Mouse (Mus musculus): ENCODE measurements at regions not wholly inside any gene's neighbourhood (a gene's known extent, or its start where the extent isn't known, plus 50 kb on each side); places are given as distances from the start of the nearest gene placed in this dataset.

- no peak for DNase-seq (ENCODE audit: low spot score)
These were observed 190.2 kb upstream of the Krr1 start for GRCm38 (mm10) chr10:111782195-111782810.

GRCm38 (mm10) chr10:111783496-111783895, 189.0 kb upstream of the Krr1 start:
- no peak for DNase-seq (ENCODE audit: low spot score)

- no peak for DNase-seq (ENCODE audit: low spot score)
These were observed 188.2 kb upstream of the Krr1 start for GRCm38 (mm10) chr10:111784065-111784853.

- no peak for DNase-seq (ENCODE audit: low spot score)
These were observed 185.3 kb upstream of the Krr1 start for GRCm38 (mm10) chr10:111787175-111787574.

GRCm38 (mm10) chr10:111789264-111789663, 183.2 kb upstream of the Krr1 start:
- no peak for DNase-seq (ENCODE audit: low spot score)

GRCm38 (mm10) chr10:111790911-111791310, 181.6 kb upstream of the Krr1 start:
- no peak for DNase-seq (ENCODE audit: low spot score)

- no peak for DNase-seq (ENCODE audit: low spot score)
These were observed 177.4 kb upstream of the Krr1 start for GRCm38 (mm10) chr10:111795056-111795455.

GRCm38 (mm10) chr10:111795756-111796155, 176.7 kb upstream of the Krr1 start:
- DNase-seq (ENCODE audit: low spot score): no peak

- no peak for DNase-seq (ENCODE audit: low spot score)
These were observed 173.6 kb upstream of the Krr1 start for GRCm38 (mm10) chr10:111798851-111799281.

- DNase-seq (ENCODE audit: low spot score): no peak
These were observed 172.4 kb upstream of the Krr1 start for GRCm38 (mm10) chr10:111799850-111800589.

GRCm38 (mm10) chr10:111800590-111800935, 171.9 kb upstream of the Krr1 start:
- DNase-seq (ENCODE audit: low spot score): no peak

GRCm38 (mm10) chr10:111801021-111801793, 171.3 kb upstream of the Krr1 start:
- no peak for DNase-seq (ENCODE audit: low spot score)

- DNase-seq (ENCODE audit: low spot score): no peak
These were observed 170.6 kb upstream of the Krr1 start for GRCm38 (mm10) chr10:111801794-111802359.

GRCm38 (mm10) chr10:111806333-111806732, 166.1 kb upstream of the Krr1 start:
- DNase-seq (ENCODE audit: low spot score): no peak

GRCm38 (mm10) chr10:111806916-111807315, 165.5 kb upstream of the Krr1 start:
- peak; percentile 31 for DNase-seq (ENCODE audit: low spot score)

- peak; percentile 36 for DNase-seq (ENCODE audit: low spot score)
These were observed 158.7 kb upstream of the Krr1 start for GRCm38 (mm10) chr10:111813736-111814135.

- no peak for DNase-seq (ENCODE audit: low spot score)
These were observed 157.8 kb upstream of the Krr1 start for GRCm38 (mm10) chr10:111814648-111815047.

- DNase-seq (ENCODE audit: low spot score): no peak
These were observed 157.3 kb upstream of the Krr1 start for GRCm38 (mm10) chr10:111815160-111815559.

- DNase-seq (ENCODE audit: low spot score): no peak
These were observed 156.5 kb upstream of the Krr1 start for GRCm38 (mm10) chr10:111815821-111816599.

- DNase-seq (ENCODE audit: low spot score): no peak
These were observed 152.6 kb upstream of the Krr1 start for GRCm38 (mm10) chr10:111819755-111820451.

All from adipocyte (in vitro differentiated cells).